Mouse (Mus musculus) bone marrow, adult 2 months (tissue): ENCODE results near the gene Il9r. TPM values are rescaled to one million over a fixed set of nuclear protein-coding genes. Genes with fewer than 3 reads are reported as not detected.

Experiments
- H3K27ac ChIP-seq: fragments of 200-500 bp; 2 replicates; pipeline ENCODE4 v1.5.1; 2012; ENCODE audit warnings: low read depth, mild to moderate bottlenecking, control low read depth, inconsistent platforms, low read length; ENCODE audit not compliant: control insufficient read depth, poor library complexity, insufficient read depth
- H3K4me1 ChIP-seq: fragments of 200-500 bp; 2 replicates; pipeline ENCODE4 v1.6.1; 2011; ENCODE audit warnings: low read length; ENCODE audit not compliant: control insufficient read depth, insufficient read depth
- H3K4me3 ChIP-seq: fragments of 200-500 bp; replicated peaks from 2 replicates; pipeline ENCODE3; 2011; ENCODE audit warnings: mild to moderate bottlenecking, low read depth, low read length, control low read depth; ENCODE audit not compliant: control insufficient read depth
- CTCF ChIP-seq: fragments of 200-500 bp; IDR thresholded peaks from 2 replicates; pipeline ENCODE4 v1.5.1; 2011; ENCODE audit warnings: low read length, control low read depth; ENCODE audit not compliant: control insufficient read depth, insufficient read depth
- POLR2A ChIP-seq: fragments of 200-500 bp; IDR thresholded peaks from 2 replicates; pipeline ENCODE4 v1.6.1; 2011; ENCODE audit warnings: low read depth, mild to moderate bottlenecking, control low read depth, low read length, borderline replicate concordance; ENCODE audit not compliant: control insufficient read depth
- WGBS: fragments of 180-500 bp; shearing (Covaris S2); methylation state at CpG from one replicate; pipeline ENCODE4 v1.1.7; 2018; 5-methylcytosine and 5-hydroxymethylcytosine counted together
- polyA plus RNA-seq: library from polyadenylated mRNA; stranded (reverse); fragments of >200 nt; gene quantifications from 2 replicates; pipeline ENCODE4 v1.2.4, GENCODE M21; 2011; ENCODE audit warnings: low replicate concordance; ENCODE audit not compliant: missing spikeins, insufficient read depth, insufficient read length

Il9r gene
- polyA plus RNA-seq, 1 experiment: 0.55 TPM

- WGBS: 71% methylated on average over 4 of the region's 4 CpGs
- Histone ChIP-seq H3K4me1 (no peaks in the 10 kb centered on the region), H3K27ac (no peak overlapping the region), H3K4me3 (no peak overlapping the region)
- TF ChIP-seq POLR2A: no peak
These were observed 33.4 kb downstream of the Il9r start for GRCm38 (mm10) chr11:32166683-32167082.

GRCm38 (mm10) chr11:32161922-32162804, 37.9 kb downstream of the Il9r start:
- 13% methylated on average over 28 of the region's 28 CpGs for WGBS
- no peak overlapping the region for H3K4me3 ChIP-seq
- TF ChIP-seq CTCF: peak; percentile 84
- no peak for TF ChIP-seq POLR2A
- H3K27ac ChIP-seq: no peak overlapping the region
- H3K4me1 ChIP-seq: no peaks in the 10 kb centered on the region

GRCm38 (mm10) chr11:32161500-32161899, 38.6 kb downstream of the Il9r start:
- Histone ChIP-seq H3K27ac (no peak overlapping the region), H3K4me3 (no peak overlapping the region), H3K4me1 (no peaks in the 10 kb centered on the region)
- TF ChIP-seq CTCF: no peak
- TF ChIP-seq POLR2A: no peak
- WGBS: 42% methylated on average over 9 of the region's 9 CpGs

GRCm38 (mm10) chr11:32160341-32160740, 39.7 kb downstream of the Il9r start:
- WGBS: 74% methylated on average over 7 of the region's 7 CpGs
- H3K4me1 ChIP-seq: no peaks in the 10 kb centered on the region
- no peak overlapping the region for H3K27ac ChIP-seq
- TF ChIP-seq CTCF (no peak), POLR2A (no peak)
- H3K4me3 ChIP-seq: no peak overlapping the region

GRCm38 (mm10) chr11:32159176-32159575, 40.9 kb downstream of the Il9r start:
- WGBS: 56% methylated on average over 3 of the region's 3 CpGs
- TF ChIP-seq CTCF: no peak
- TF ChIP-seq POLR2A: no peak
- no peaks in the 10 kb centered on the region for H3K4me1 ChIP-seq
- H3K4me3 ChIP-seq: no peak overlapping the region
- H3K27ac ChIP-seq: no peak overlapping the region

GRCm38 (mm10) chr11:32157791-32158594, 42.1 kb downstream of the Il9r start:
- no peak overlapping the region for H3K27ac ChIP-seq
- H3K4me3 ChIP-seq: no peak overlapping the region
- H3K4me1 ChIP-seq: no peaks in the 10 kb centered on the region
- TF ChIP-seq POLR2A (no peak), CTCF (no peak)
- WGBS: 79% methylated on average over 18 of the region's 18 CpGs

GRCm38 (mm10) chr11:32156854-32157630, 43.0 kb downstream of the Il9r start:
- TF ChIP-seq CTCF: no peak
- 26% methylated on average over 7 of the region's 7 CpGs for WGBS
- Histone ChIP-seq H3K4me1 (no peaks in the 10 kb centered on the region), H3K4me3 (no peak overlapping the region), H3K27ac (no peak overlapping the region)

- no peaks in the 10 kb centered on the region for H3K4me1 ChIP-seq
- WGBS: 78% methylated on average over 7 of the region's 7 CpGs
- H3K4me3 ChIP-seq: no peak overlapping the region
- TF ChIP-seq POLR2A (no peak), CTCF (no peak)
- no peak overlapping the region for H3K27ac ChIP-seq
These were observed 46.9 kb downstream of the Il9r start for GRCm38 (mm10) chr11:32153216-32153615.
